Mouse (Mus musculus) C2C12 (cell line): Measurements from ENCODE around the gene Dip2c. TPM values are rescaled to one million over a fixed set of nuclear protein-coding genes. Genes with fewer than 3 reads are reported as not detected.

ENCODE experiments used
- H3K27me3 ChIP-seq: one replicate; pipeline ENCODE4 v1.6.1; 2011; ENCODE audit not compliant: control insufficient read depth, insufficient read depth, insufficient read length
- H3K36me3 ChIP-seq: one replicate; pipeline ENCODE4 v1.6.1; 2011; ENCODE audit not compliant: control insufficient read depth, insufficient read depth
- H3K4me3 ChIP-seq: one replicate; pipeline ENCODE4 v1.5.1; 2011; ENCODE audit warnings: mild to moderate bottlenecking, control low read depth; ENCODE audit not compliant: poor library complexity, insufficient read depth, severe bottlenecking
- H3K79me2 ChIP-seq: one replicate; pipeline ENCODE4 v1.6.1; 2011; ENCODE audit not compliant: control insufficient read depth, insufficient read depth
- H3K79me3 ChIP-seq: one replicate; pipeline ENCODE4 v1.6.1; 2011; ENCODE audit warnings: low read depth, control low read depth
- H3ac ChIP-seq: one replicate; pipeline ENCODE3; 2011; ENCODE audit warnings: low read depth; ENCODE audit not compliant: control insufficient read depth, insufficient read length
- CEBPB ChIP-seq: IDR thresholded peaks from one replicate; pipeline ENCODE4 v1.6.1; 2011; ENCODE audit warnings: low read depth, mild to moderate bottlenecking, control low read depth, moderate library complexity
- CTCF ChIP-seq: IDR thresholded peaks from one replicate; pipeline ENCODE4 v1.5.1; 2011; ENCODE audit not compliant: control insufficient read depth, insufficient read depth, insufficient read length
- FOSL1 ChIP-seq: IDR thresholded peaks from one replicate; pipeline ENCODE4 v1.8.0; 2011; ENCODE audit warnings: mild to moderate bottlenecking, low read length; ENCODE audit not compliant: poor library complexity, insufficient read depth, severe bottlenecking
- MAX ChIP-seq: IDR thresholded peaks from one replicate; pipeline ENCODE4 v1.6.1; 2011; ENCODE audit warnings: mild to moderate bottlenecking, control low read depth
- MYOD1 ChIP-seq: IDR thresholded peaks from one replicate; pipeline ENCODE4 v1.6.1; 2011; ENCODE audit warnings: low read depth; ENCODE audit not compliant: control insufficient read depth, insufficient read length
- MYOG ChIP-seq: IDR thresholded peaks from one replicate; pipeline ENCODE4 v1.6.1; 2011; ENCODE audit not compliant: control insufficient read depth, insufficient read length; ENCODE audit errors: extremely low read depth
- USF1 ChIP-seq: IDR thresholded peaks from one replicate; pipeline ENCODE4 v1.6.1; 2011; ENCODE audit warnings: low read depth, mild to moderate bottlenecking, control low read depth, moderate library complexity
- polyA plus RNA-seq: library from polyadenylated mRNA; unstranded; fragments of >200 nt; fragmentation: generic; extraction: Trizol; gene quantifications from one replicate; pipeline ENCODE4 v1.2.1, GENCODE M21; 2012; ENCODE audit warnings: missing spikeins

Gene Dip2c
- polyA plus RNA-seq, 1 experiment, result 4.8 TPM

GRCm38 (mm10) chr13:9489696-9490095 is 213.4 kb downstream of the Dip2c start:
- TF ChIP-seq FOSL1 (no peak), MYOG (no peak), MYOD1 (no peak), CTCF (no peak), CEBPB (no peak), MAX (no peak)
- Histone ChIP-seq H3K36me3 (no peaks in the 10 kb centered on the region), H3K79me2 (no peaks in the 10 kb centered on the region), H3K27me3 (no peaks in the 10 kb centered on the region), H3ac (no peak overlapping the region), H3K4me3 (no peak overlapping the region), H3K79me3 (no peaks in the 10 kb centered on the region)

GRCm38 (mm10) chr13:9494726-9495125 is 218.4 kb downstream of the Dip2c start:
- Histone ChIP-seq H3K79me3 (no peaks in the 10 kb centered on the region), H3K36me3 (no peaks in the 10 kb centered on the region), H3ac (peak overlapping the region; percentile 26), H3K27me3 (no peaks in the 10 kb centered on the region), H3K79me2 (no peaks in the 10 kb centered on the region), H3K4me3 (peak overlapping the region; percentile 21)
- TF ChIP-seq MYOD1, result no peak
- no peak for TF ChIP-seq MYOG
- TF ChIP-seq USF1, result no peak
- no peak for TF ChIP-seq MAX
- TF ChIP-seq CEBPB, result no peak
- no peak for TF ChIP-seq FOSL1
- no peak for TF ChIP-seq CTCF

- no peaks in the 10 kb centered on the region for H3K36me3 ChIP-seq
- no peaks in the 10 kb centered on the region for H3K79me3 ChIP-seq
- H3K4me3 ChIP-seq, result no peak overlapping the region
- TF ChIP-seq CEBPB (no peak), MYOD1 (no peak), USF1 (no peak), MYOG (no peak), CTCF (no peak)
- H3K27me3 ChIP-seq, result no peaks in the 10 kb centered on the region
- no peaks in the 10 kb centered on the region for H3K79me2 ChIP-seq
- H3ac ChIP-seq, result no peak overlapping the region
Observed at GRCm38 (mm10) chr13:9504118-9504856, 228.0 kb downstream of the Dip2c start.

DNA sequence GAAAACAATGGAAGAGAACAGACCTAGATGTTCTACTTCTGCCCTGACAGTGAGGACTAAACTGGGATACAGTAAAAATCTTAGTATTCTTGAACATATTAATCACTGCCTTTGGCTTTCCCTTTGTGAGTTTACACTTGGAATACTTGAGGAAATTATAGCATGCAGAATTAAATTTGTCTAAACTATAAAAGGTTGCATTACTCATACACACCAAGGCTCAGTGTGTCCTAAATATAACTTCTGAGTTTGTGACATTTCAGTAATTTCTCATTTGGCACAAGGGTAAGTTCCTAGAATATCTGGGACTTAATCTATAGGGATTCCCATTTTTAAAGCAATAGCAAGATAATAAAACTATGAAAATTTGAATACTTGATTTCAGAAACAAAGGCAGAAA is 262.2 kb downstream of the Dip2c start:
- no peaks in the 10 kb centered on the region for H3K79me2 ChIP-seq
- H3K4me3 ChIP-seq, result no peak overlapping the region
- no peak for TF ChIP-seq USF1
- no peak for TF ChIP-seq FOSL1
- no peak for TF ChIP-seq MYOD1
- no peak for TF ChIP-seq CTCF
- no peak for TF ChIP-seq CEBPB
- TF ChIP-seq MAX, result no peak
- TF ChIP-seq MYOG, result no peak
- H3K27me3 ChIP-seq, result no peaks in the 10 kb centered on the region
- H3K79me3 ChIP-seq, result no peaks in the 10 kb centered on the region
- no peak overlapping the region for H3ac ChIP-seq
- no peaks in the 10 kb centered on the region for H3K36me3 ChIP-seq

DNA sequence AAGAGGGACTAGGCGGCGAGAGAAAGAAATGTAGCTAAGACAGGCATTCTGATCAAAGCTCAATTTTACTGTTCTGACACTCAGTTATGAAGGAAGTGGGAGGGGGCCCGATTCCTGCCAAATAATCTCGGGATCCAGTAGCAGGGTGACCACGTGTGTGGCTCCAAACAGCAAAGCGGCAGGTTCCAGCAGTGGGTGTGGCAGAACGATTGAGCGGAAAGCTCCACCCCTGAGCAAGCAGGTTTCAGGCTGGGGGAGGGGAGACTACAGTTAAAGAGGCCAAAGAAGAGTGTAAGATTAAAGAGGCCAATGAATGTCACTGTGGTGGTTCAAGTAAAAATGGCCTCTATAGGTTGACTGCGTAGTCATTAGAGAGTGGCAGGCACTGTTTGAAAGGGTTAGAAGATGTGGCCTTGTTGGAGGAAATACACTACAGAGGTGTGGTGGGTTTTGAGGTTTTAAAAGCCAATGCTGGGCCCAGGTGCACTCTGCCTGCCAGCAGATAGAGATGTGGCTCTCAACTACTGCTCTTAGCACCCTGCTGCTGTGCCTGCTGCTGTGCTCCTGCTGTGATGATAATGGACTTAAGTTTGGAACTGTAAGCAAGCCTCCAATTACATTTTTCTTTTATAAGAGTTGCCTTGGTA is 271.5 kb downstream of the Dip2c start:
- no peaks in the 10 kb centered on the region for H3K36me3 ChIP-seq
- no peaks in the 10 kb centered on the region for H3K79me3 ChIP-seq
- H3K4me3 ChIP-seq, result no peak overlapping the region
- H3ac ChIP-seq, result no peak overlapping the region
- no peak for TF ChIP-seq MYOD1
- no peak for TF ChIP-seq CTCF
- no peak for TF ChIP-seq MAX
- TF ChIP-seq USF1, result no peak
- TF ChIP-seq CEBPB, result no peak
- TF ChIP-seq MYOG, result no peak
- no peak for TF ChIP-seq FOSL1
- no peaks in the 10 kb centered on the region for H3K79me2 ChIP-seq
- no peaks in the 10 kb centered on the region for H3K27me3 ChIP-seq
